Mouse (Mus musculus) lung, adult 2 months (tissue): Measurements from ENCODE around the gene Slc10a2. TPM values are rescaled to one million over a fixed set of nuclear protein-coding genes. Genes with fewer than 3 reads are reported as not detected.
"Not testable (repeated sequence)": the region's sequence is repeated elsewhere in the genome, so short reads cannot be mapped to it uniquely, and the experiment has no call there.

Source experiments
- DNase-seq: peaks from one replicate; pipeline ENCODE4 v3.0.0; 2022
- H3K4me1 ChIP-seq: fragments of 200-500 bp; 2 replicates; pipeline ENCODE4 v1.6.1; 2011; ENCODE audit warnings: low read length; ENCODE audit not compliant: control insufficient read depth, insufficient read depth
- H3K4me3 ChIP-seq: fragments of 200-500 bp; replicated peaks from 2 replicates; pipeline ENCODE3; 2011; ENCODE audit warnings: low read depth, mild to moderate bottlenecking, control low read depth, low read length; ENCODE audit errors: extremely low read depth
- CTCF ChIP-seq: fragments of 200-500 bp; IDR thresholded peaks from 2 replicates; pipeline ENCODE4 v1.5.1; 2011; ENCODE audit warnings: mild to moderate bottlenecking, low read length, control low read depth; ENCODE audit not compliant: insufficient read depth
- POLR2A ChIP-seq: fragments of 200-500 bp; IDR thresholded peaks from 2 replicates; pipeline ENCODE4 v1.6.1; 2011; ENCODE audit warnings: low read depth, mild to moderate bottlenecking, control low read depth, low read length, borderline replicate concordance; ENCODE audit errors: extremely low read depth
- WGBS: fragments of 180-500 bp; shearing (Covaris S2); methylation state at CpG from one replicate; pipeline ENCODE4 v1.1.7; 2018; 5-methylcytosine and 5-hydroxymethylcytosine counted together
- polyA plus RNA-seq: library from polyadenylated mRNA; depleted of rRNA; stranded (reverse); fragments of >200 nt; gene quantifications from 2 replicates; pipeline ENCODE4 v1.2.3, GENCODE M21; 2012; rRNA removed

Gene Slc10a2
- not detected in 2 replicates for polyA plus RNA-seq

DNA sequence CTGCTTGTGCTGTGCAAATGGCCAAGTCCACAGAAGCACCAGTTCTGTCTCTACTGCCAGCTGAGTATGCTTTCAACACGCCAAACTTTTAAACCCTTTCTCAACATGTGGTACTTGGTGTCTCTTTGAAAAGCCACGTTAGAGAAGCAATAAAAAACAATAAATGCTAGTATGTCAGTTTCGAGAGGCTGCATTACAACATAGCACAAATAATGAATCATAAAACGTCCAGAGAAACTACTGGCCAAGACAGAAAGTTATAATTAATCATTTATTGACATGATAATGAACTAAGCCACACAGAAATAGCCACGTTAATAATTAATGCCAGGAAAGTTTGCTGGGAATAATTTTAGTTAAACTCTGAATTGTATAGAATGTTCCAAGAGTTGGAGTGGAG is at the start of gene Slc10a2:
Gene Slc10a2 (minus strand): TSS at position 166 of the 400 bp plus-strand sequence.
- TF ChIP-seq POLR2A (no peak), CTCF (no peak)
- Histone ChIP-seq H3K4me1 (no peaks in the 10 kb centered on the region), H3K4me3 (no peak within 1 kb of the TSS)
- no peak for DNase-seq
- WGBS: 41% methylated on average over 5 of the region's 5 CpGs

GRCm38 (mm10) chr8:5129322-5129829 is 24.2 kb upstream of the Slc10a2 start:
- TF ChIP-seq CTCF (no peak), POLR2A (no peak)
- Histone ChIP-seq H3K4me3 (no peak overlapping the region), H3K4me1 (no peaks in the 10 kb centered on the region)
- DNase-seq: no peak
- WGBS: 52% methylated on average over 2 of the region's 2 CpGs

DNA sequence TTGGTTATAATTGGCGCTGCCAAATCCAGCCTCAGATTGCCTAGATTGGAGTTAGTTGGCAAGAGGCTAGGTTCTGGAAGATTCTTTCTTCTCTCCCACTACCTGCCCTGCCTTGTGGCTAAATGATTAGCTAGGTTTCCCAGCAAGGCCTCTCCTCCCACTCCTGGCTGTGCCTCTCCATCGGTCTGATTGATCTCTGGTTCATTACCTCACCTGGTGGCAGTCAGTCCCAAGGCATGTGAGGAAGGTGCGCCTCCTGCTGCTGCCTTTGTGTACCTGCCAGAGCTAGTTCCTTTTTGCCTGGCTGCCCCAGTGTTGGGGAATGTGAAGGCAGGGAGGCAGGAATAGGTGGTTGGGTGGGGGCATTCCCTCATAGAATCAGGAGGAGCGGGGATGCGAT is 1.7 kb upstream of the Slc10a2 start:
- TF ChIP-seq POLR2A (no peak), CTCF (no peak)
- 62% methylated on average over 5 of the region's 5 CpGs for WGBS
- Histone ChIP-seq H3K4me3 (no peak overlapping the region), H3K4me1 (no peaks in the 10 kb centered on the region)
- no peak for DNase-seq

DNA sequence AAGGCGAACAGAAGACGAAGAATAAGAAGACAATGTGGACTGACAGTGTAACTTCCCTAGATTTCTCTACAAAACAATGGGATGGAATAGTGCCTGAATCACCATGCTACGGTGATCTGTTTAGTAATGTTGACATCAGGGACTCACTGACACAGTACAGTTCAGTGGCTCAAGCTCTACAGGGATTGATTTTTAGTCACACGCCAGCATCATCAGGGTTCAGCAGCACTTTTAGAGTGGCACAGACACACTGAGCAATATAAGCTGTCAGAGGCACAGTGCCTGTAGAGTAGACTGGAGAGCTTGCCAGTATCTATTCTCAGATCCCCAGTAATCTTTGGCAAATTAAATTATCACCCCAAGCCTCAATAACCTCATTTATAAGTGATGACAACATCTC is 9.8 kb downstream of the Slc10a2 start:
- 83% methylated on average over 4 of the region's 4 CpGs for WGBS
- H3K4me3 ChIP-seq: no peak overlapping the region
- H3K4me1 ChIP-seq: no peaks in the 10 kb centered on the region
- DNase-seq: no peak
- TF ChIP-seq POLR2A: no peak
- no peak for TF ChIP-seq CTCF

DNA sequence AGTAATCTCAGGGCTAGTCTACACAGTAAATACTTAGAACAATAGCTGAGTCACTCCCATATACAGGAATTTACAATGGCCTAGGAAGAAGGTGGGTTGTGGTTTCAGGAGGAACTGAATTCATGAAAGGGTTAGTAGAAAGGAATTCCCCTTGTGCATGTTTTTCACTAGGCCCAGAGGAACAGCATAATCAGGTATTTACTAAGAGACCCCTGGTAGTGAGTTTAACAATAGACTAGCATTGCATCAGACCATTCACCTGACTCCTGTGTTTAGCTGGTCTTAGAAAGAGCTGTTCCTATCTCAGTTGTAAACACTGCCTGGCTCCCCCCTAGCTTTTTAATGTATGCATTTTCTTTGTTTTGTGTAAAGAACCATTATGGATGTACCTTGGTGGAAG is 11.2 kb downstream of the Slc10a2 start:
- not testable (repeated sequence) for DNase-seq

DNA sequence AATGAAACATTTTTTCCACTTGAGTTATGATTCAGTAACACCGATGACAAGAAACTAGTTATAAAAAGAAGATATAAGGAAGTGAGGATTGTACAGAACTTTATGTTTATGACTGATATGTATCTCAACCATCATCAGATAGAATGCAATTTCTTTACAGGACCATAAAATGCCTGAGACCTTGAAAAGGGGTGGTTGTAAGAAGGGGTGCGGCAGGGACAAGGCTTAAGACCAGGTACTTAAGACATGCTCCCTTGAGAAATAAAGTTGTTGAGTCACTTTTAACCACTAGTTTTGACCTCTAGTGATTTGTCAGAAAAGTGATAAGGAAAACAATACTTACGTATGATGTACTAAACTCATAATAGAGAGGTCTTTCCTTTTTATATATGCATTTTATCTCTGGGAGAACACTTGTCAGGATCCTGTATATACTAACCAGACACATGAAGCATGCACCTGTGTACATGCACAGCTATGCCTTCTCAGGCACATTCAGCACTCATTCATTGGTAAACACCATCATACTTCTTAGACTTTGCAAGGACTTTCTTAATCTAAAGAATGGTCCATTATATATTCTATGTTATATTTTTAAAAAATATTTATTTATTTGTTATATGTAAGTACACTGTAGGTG is 31.4 kb downstream of the Slc10a2 start:
- WGBS: 78% methylated on average over 3 of the region's 3 CpGs
- TF ChIP-seq POLR2A (no peak), CTCF (no peak)
- DNase-seq: no peak
- no peak overlapping the region for H3K4me3 ChIP-seq
- no peaks in the 10 kb centered on the region for H3K4me1 ChIP-seq

More for the DNA sequence above, 11.2 kb downstream of the Slc10a2 start:
- not testable (repeated sequence) for H3K4me3 ChIP-seq, H3K4me1 ChIP-seq

- TF ChIP-seq POLR2A (no peak), CTCF (no peak)
- 62% methylated on average over 1 of the region's 1 CpGs for WGBS
- no peak for DNase-seq
- Histone ChIP-seq H3K4me3 (no peak overlapping the region), H3K4me1 (no peaks in the 10 kb centered on the region)
Observed at GRCm38 (mm10) chr8:5058888-5059287, 46.3 kb downstream of the Slc10a2 start.

DNA sequence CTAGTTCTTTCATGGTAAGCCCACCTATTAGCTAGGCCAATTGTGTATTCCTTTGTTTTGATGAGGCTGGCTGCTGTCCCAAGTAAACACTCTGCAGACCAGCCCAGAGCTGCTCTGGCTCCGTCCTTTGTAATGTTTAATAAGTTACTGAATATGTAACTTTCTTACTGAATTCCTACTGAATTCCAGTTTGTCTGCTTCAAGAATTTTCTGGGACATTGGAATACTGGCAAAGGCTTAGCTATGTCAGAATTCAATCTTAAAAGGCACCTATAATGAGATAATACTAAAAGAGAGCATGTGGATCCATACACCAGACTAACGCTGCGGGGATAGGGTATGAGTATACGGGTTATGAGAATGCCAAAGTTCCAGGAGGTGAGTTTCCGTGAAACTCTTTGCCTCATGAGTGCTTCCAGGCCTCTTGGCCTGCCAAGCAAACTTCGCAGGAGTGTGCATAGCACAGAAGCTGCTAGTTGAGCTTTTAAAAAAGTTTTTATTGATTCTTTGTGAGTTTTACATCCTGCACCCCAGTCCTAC is 60.7 kb downstream of the Slc10a2 start:
- H3K4me1 ChIP-seq, DNase-seq, H3K4me3 ChIP-seq: not testable (repeated sequence)
- 74% methylated on average over 6 of the region's 6 CpGs for WGBS

DNA sequence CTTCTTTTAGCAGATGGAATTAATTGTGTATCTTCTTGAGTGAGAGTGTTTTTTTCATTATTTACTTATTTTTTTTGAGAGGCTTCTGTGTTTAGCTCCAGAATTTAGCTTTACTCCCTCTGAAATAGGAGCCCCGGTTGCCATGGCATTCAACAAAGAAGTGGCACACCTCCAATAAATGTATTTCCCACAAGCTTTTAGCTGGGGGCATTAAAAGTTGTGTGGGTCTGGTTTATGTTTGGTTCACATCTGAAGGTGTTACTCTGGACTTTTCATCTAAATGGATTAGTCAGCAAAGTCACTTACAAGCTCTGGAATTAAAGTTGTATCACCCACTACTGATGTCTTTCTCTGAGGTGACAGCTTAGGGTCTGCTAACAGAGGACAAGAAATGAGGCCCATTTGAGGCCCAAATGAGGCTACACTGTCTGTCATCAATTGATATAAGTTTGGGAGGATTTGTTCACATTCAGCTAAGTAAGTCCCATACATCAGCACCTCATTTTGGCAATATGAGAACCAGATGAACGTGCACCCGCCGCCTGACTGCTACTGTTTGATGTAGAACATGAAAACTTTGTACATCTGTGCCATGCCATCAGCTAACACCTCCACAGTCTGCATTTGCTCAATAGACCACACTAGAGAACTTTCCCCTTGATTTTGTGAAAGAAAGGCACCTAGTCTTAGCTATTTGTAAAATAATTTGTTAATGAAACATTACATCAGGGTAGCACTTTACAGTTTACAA is 66.2 kb downstream of the Slc10a2 start:
- 74% methylated on average over 4 of the region's 4 CpGs for WGBS
- TF ChIP-seq CTCF (no peak), POLR2A (no peak)
- no peak for DNase-seq
- Histone ChIP-seq H3K4me3 (no peak overlapping the region), H3K4me1 (no peaks in the 10 kb centered on the region)
